Mouse (Mus musculus): ENCODE data around the gene Ctu2.
A peak's percentile ranks its signal among the peaks of the same experiment; 100 is the strongest.

Gene Ctu2

GRCm38 (mm10) chr8:122484831-122485230 is 8.9 kb downstream of the Ctu2 start:
- DNase-seq (ENCODE audit: low spot score): no peak

GRCm38 (mm10) chr8:122488387-122488786 is 12.4 kb downstream of the Ctu2 start:
- DNase-seq (ENCODE audit: low spot score): no peak

GRCm38 (mm10) chr8:122497016-122497734 is 21.2 kb downstream of the Ctu2 start:
- DNase-seq (ENCODE audit: low spot score): no peak

- peak; percentile 34 for DNase-seq (ENCODE audit: low spot score)
Observed at GRCm38 (mm10) chr8:122497912-122498311, 22.0 kb downstream of the Ctu2 start.

GRCm38 (mm10) chr8:122500856-122501255 is 24.9 kb downstream of the Ctu2 start:
- peak; percentile 97 for DNase-seq (ENCODE audit: low spot score)

GRCm38 (mm10) chr8:122511552-122511951 is 35.6 kb downstream of the Ctu2 start:
- DNase-seq (ENCODE audit: low spot score): no peak

GRCm38 (mm10) chr8:122512392-122512791 is 36.4 kb downstream of the Ctu2 start:
- DNase-seq (ENCODE audit: low spot score): no peak

- DNase-seq (ENCODE audit: low spot score): no peak
Observed at GRCm38 (mm10) chr8:122515699-122516098, 39.8 kb downstream of the Ctu2 start.

GRCm38 (mm10) chr8:122517541-122518190 is 41.7 kb downstream of the Ctu2 start:
- DNase-seq (ENCODE audit: low spot score): peak; percentile 70

- DNase-seq (ENCODE audit: low spot score): no peak
Observed at GRCm38 (mm10) chr8:122520611-122521010, 44.7 kb downstream of the Ctu2 start.

- DNase-seq (ENCODE audit: low spot score): peak; percentile 45
Observed at GRCm38 (mm10) chr8:122522796-122523651, 47.1 kb downstream of the Ctu2 start.

GRCm38 (mm10) chr8:122523652-122524360 is 47.9 kb downstream of the Ctu2 start:
- peak; percentile 55 for DNase-seq (ENCODE audit: low spot score)

GRCm38 (mm10) chr8:122524506-122524905 is 48.6 kb downstream of the Ctu2 start:
- DNase-seq (ENCODE audit: low spot score): no peak

GRCm38 (mm10) chr8:122525004-122525403 is 49.1 kb downstream of the Ctu2 start:
- DNase-seq (ENCODE audit: low spot score): no peak

GRCm38 (mm10) chr8:122526084-122526483 is 50.1 kb downstream of the Ctu2 start:
- no peak for DNase-seq (ENCODE audit: low spot score)

- peak; percentile 34 for DNase-seq (ENCODE audit: low spot score)
Observed at GRCm38 (mm10) chr8:122526526-122527170, 50.7 kb downstream of the Ctu2 start.

- no peak for DNase-seq (ENCODE audit: low spot score)
Observed at GRCm38 (mm10) chr8:122527937-122528336, 52.0 kb downstream of the Ctu2 start.

GRCm38 (mm10) chr8:122529159-122529558 is 53.2 kb downstream of the Ctu2 start:
- no peak for DNase-seq (ENCODE audit: low spot score)

GRCm38 (mm10) chr8:122531312-122531711 is 55.4 kb downstream of the Ctu2 start:
- DNase-seq (ENCODE audit: low spot score): no peak
